Mouse (Mus musculus) CD4-positive, CD25-positive, alpha-beta regulatory T cell, adult 4 months (primary cell): ENCODE data around the gene Cpeb2. TPM values are rescaled to one million over a fixed set of nuclear protein-coding genes. Genes with fewer than 3 reads are reported as not detected.

ENCODE experiments used
- ATAC-seq: one replicate; pipeline ENCODE4 v1.8.0; 2017
- polyA plus RNA-seq, 2 experiments: library from polyadenylated mRNA; unstranded; fragments of 100-300 nt; shearing (Covaris generic); gene quantifications; one replicate each; pipeline ENCODE4 v1.2.1; 2017

Cpeb2 gene
- polyA plus RNA-seq, 2 experiments from 2014 or later, result 1.3 to 3.2 TPM

- ATAC-seq, result no peak
Measured at GRCm38 (mm10) chr5:43239141-43239835, 6.3 kb downstream of the Cpeb2 start.

DNA sequence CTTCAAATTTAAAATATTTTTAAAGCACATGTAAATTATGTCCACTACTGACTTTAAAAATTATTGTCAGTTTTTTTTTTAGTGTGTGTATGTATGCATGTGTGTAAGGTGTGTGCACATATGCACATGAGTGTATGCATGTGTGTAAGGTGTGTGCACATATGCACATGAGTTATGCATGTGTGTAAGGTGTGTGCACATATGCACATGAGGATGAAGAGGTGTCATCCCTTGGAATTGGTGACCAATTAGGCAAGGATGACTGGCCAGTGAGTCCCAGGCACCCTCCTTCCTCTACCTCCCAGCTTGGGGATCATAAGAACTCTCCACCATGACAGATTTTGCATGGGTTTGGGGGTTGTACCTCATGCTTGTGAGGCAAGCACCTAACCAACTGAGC, 7.8 kb downstream of the Cpeb2 start:
- no peak for ATAC-seq

- no peak for ATAC-seq
Measured at GRCm38 (mm10) chr5:43246236-43246635, 13.3 kb downstream of the Cpeb2 start.

- ATAC-seq, result no peak
Measured at GRCm38 (mm10) chr5:43246954-43247353, 14.0 kb downstream of the Cpeb2 start.

DNA sequence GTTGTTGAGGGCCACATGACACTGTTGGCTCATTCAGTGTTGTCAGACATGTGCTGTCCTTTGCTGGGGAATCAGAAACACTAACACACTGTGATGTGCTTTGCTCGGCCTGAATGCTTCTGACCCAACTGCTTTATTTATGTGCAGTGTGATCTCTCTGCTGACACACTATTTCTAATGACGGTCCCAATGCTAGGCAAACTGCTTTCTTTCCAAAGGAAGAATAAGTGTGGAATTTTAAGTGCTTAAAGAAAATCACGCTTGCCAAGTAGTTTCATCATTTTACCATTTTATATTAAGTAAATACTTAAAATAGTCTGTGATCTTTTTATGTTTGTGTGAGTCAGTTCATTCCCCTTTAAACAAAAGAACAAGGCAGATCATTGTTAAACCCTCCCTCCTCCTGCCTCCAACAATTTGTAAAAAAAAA, 15.0 kb downstream of the Cpeb2 start:
- no peak for ATAC-seq

GRCm38 (mm10) chr5:43257490-43257889, 24.5 kb downstream of the Cpeb2 start:
- ATAC-seq, result no peak

DNA sequence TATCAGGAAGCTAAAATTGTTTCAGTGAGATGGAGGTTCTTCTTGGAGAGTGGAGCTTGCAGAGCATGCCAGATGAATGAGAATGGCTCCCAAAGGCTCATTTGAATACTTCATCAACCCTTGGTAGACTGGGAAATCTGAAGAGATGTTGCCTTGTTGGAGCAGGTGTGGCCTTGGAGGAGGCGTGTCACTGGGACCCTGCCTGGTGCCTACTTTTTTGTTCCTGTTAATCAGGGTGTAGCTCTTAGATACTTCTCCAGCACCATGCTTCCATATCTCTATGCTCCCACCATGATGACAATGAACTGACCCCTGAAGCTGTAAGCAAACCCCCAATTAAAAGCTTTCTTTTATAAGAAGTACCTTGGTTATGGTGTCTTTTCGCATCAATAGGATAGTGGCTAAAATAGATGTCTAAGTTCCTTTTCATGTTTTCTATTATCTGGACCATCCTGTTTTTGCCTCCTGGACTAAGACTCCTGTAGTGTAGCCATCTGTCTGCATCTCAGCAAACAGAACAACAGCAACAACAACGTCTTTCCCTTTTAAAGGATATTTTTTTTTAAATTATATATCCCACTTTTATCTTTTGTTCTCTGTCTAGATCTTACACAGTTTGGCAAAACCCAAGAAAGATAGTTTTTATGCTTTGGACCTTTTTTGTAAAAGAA, 25.6 kb downstream of the Cpeb2 start:
- no peak for ATAC-seq

DNA sequence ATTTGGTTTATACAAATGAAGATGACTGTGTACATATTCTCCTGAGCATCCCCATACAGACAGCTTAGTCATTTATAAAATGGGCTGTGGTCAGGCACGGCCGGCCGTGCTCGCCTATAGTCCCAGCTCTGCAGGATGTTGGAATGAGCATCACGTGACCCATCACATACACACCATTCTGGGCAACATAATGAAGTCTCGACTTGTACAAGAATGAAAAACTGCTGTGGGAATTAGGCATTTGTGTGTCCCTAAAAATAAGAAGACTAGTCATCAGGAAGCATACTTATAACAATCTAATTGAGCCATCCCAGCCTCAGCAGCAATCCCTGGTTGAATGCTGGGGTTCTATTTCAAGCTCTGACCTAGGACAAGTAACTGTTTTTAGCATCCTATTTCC, 28.8 kb downstream of the Cpeb2 start:
- ATAC-seq, result no peak

DNA sequence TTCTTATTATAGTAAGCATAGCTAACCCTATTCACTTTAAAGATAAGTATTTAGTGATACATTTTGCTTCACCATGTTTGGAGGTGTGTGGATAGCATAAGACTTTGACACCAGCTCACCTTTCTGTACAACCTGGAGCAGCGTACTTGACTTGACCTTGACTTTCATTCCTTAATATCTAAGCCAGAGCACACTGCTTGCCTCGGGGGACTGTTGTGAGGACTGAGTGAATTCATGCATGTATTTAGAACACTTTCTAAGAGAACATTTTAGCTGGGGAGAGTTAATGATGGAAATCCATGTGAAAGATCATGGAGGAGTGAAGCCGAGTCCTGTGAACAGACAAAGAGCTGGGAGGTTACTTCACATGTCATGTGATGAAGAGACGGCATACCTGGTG, 31.0 kb downstream of the Cpeb2 start:
- no peak for ATAC-seq

GRCm38 (mm10) chr5:43264696-43265095, 31.7 kb downstream of the Cpeb2 start:
- ATAC-seq, result no peak

GRCm38 (mm10) chr5:43277982-43278381, 45.0 kb downstream of the Cpeb2 start:
- no peak for ATAC-seq

- no peak for ATAC-seq
Measured at GRCm38 (mm10) chr5:43279774-43280173, 46.8 kb downstream of the Cpeb2 start.

GRCm38 (mm10) chr5:43285756-43286155, 52.8 kb downstream of the Cpeb2 start:
- no peak for ATAC-seq

DNA sequence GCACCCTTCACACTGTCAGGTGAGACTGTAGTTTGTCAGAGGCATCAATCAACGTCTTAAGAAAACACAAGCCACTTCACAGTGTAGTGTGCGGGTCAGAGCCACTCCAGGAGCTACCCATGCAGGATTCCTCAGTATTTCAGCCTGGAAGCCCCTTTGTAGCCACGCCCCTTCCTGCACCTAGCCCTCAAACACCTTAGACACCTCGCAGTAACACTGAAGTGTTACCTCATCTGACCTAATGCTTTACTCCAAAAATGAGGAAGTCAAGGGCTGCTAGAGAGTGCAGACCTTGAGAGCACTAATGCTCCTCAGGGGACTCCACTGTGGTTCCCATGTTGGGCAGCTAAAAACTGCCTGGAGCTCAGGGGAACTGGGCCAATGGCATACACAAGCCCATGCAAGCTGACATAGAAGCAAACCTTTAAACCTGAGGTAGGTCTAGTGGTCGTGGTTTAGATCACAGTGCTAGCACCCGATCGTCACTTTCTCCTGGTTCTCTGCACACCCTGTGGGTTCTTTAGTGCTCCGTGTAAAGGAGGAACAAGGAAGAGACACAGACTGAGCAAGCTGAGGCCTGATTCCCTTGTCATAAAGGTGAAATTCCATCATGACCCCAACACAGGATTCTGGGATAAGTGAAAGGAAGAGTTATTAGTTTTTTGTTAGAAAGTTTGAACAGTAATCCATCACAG, 56.9 kb downstream of the Cpeb2 start:
- ATAC-seq, result no peak

DNA sequence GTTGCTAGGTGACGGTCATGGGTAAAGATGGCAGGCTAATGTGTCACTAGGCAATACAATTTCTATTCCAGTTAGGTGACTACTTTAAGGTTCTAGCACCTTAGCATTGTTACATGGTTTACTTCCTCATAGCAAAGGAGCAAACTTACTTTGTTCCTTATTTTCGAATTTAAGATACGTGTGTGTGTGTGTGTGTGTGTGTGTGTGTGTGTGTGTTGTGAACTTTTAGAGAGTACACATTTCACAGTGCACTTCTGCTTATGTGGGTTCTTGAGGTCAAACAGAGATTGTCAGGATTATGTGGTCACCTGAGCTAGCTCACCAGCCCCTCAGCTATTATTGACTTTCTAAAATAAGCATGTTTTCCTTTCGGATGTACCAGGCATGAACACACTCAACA, 60.2 kb downstream of the Cpeb2 start:
- no peak for ATAC-seq

GRCm38 (mm10) chr5:43297459-43297858, 64.5 kb downstream of the Cpeb2 start:
- no peak for ATAC-seq

DNA sequence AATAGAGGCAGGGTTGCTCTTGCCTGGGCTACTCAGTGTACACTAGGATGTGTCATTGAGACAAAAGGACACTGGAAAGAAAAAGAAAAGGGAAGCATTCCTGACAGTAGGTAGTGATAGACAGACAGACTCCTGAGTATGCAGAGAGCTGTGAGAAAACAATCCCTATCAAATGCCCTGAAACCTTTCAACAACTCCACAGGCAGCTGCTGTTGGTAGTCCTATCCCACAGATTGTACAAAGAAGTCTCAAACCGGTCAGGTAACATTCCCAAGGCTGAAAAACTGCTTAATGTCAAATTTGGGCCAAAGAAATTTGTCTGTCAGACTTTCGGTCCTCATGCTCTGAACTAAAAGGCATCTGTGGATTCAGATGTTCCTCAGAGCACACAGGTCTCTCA, 66.0 kb downstream of the Cpeb2 start:
- no peak for ATAC-seq

DNA sequence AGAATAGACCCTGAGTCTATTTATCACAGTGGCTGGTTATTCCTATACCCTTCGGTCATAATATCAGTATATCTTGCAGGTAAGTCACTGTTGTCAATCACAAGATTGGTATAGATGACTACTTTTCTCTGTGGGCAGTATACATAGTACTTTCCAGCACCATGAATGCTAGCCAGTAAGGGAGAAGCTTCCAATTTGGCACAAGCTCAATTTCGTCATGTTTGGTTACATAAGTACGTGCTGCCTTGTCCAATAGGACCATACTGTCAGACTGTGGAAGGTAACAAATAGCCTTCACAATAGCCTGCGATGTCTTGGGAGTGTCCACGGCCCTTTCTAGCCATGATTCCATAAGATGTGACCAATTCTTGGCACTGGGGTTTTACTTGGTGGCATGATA, 67.1 kb downstream of the Cpeb2 start:
- ATAC-seq, result no peak

GRCm38 (mm10) chr5:43300979-43301378, 68.0 kb downstream of the Cpeb2 start:
- no peak for ATAC-seq

- no peak for ATAC-seq
Measured at GRCm38 (mm10) chr5:43303504-43303903, 70.5 kb downstream of the Cpeb2 start.

DNA sequence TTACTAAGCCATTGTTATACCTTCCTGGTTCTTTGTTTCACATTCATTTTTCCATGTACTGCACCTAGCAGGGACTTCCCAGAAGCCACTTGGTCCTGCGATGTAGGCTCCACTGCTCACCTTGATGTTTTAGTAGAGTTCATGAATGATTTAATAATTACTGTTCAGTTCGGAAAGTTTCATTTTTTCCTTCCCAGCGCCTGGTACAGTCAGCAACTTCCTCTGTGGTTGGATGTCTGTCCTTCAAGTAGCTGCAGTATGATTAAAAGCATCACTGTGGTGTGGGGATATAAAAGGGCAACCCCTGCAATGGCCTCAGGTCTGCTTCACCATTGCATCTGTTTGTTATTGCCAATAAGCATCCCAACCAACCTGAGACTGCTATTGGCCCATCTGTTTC, 72.5 kb downstream of the Cpeb2 start:
- no peak for ATAC-seq

- ATAC-seq, result no peak
Measured at GRCm38 (mm10) chr5:43309961-43310360, 77.0 kb downstream of the Cpeb2 start.

DNA sequence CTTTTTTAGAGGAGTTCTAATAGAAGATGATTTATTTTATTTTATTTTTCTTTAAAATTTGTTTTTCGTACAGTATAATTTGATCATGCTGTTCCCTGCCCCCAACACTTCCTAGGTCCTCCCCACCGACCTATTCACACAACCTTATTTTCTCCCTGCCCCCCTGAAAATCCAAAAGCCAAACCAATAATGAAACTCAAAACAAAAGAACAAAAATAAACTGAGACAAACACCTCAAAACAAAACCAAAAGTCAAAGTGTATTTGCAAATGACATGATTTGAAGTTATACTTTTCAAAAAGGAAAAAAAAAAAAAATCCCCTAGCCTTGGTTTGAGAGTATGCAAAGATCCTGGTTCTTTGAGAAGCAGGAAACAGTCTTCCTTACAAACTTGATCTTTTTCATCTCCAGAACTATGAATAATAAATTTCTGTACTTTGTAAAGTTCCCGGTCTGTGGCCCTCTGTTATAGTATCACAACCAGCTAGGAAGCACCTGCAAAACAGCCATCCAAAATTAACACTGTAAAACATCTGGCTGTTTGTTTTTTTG, 91.4 kb downstream of the Cpeb2 start:
- no peak for ATAC-seq

- ATAC-seq, result no peak
Measured at GRCm38 (mm10) chr5:43325561-43325960, 92.6 kb downstream of the Cpeb2 start.
